30 mouse cellular contexts compared by ENCODE assay signal in the genomic region with DNA sequence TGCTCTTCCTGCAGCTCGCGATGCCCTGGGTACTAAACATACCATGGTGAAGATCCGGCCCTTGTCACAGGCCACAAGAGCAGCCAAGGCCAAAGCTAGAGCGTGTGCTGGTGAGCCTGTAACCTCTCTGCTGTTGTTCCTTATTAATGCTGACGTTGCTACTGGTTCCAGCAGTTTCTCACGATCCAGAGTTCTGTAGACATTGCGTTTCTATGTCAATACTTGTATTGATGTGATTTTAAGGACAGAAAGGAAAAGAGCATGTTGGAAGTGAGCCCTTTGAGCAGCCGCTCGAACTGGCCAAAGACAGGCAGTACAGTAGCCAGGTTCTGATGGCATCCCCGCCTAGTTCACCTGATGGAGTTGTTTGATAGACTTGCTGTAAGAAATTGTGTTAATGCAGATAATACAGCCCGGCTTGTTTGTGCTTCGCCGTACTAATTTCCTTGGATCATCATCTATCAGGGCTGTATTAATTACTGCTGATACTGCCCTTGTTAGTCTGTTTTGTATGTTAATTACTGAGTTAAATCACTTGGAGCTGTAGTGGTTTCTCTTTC. TPM values are rescaled to one million over a fixed set of nuclear protein-coding genes. Genes with fewer than 3 reads are reported as not detected.
A peak's percentile ranks its signal among the peaks of the same experiment; 100 is the strongest.
DNase-seq lines count a peak whose midpoint lies in the region; ATAC-seq and TF ChIP-seq lines count a peak whose summit lies in the region.
"Had no signal": no experiment of that assay in that cellular context is flagged by ENCODE, and none has a peak within 500 bp of the region (broad histone marks: within the 10 kb centered on the region; RNA-seq: fewer than 3 reads in every experiment).

No protein-coding gene starts in this region.

- ATAC-seq in heart, embryonic 13.5 days (ENCODE audit: extremely low read depth, insufficient number of reproducible peaks, low FRiP score, low TSS enrichment), result no peak
- ATAC-seq in erythroid progenitor cell, adult 5-6 weeks (replicated peaks; ENCODE audit: low FRiP score, poor library complexity, severe bottlenecking), result peak; percentile 72
- ATAC-seq in liver, embryonic 14.5 days (ENCODE audit: insufficient read depth), result peak; percentile 66
- ATAC-seq in granulocyte monocyte progenitor cell, adult 5-6 weeks (replicated peaks; ENCODE audit: poor library complexity, severe bottlenecking), result no peak
- ATAC-seq: forebrain, embryonic 14.5 days; intestine, embryonic 16.5 days; midbrain, embryonic 15.5 days had no signal

- peaks cover 17% of the 10 kb centered on the region for H3K4me1 ChIP-seq in heart, embryonic 13.5 days
- peaks cover 16 to 24% of the 10 kb centered on the region in 2 experiments for H3K4me1 ChIP-seq in liver, embryonic 14.5 days (replicated peaks; ENCODE audit: control insufficient read depth in 2 of 2, insufficient read depth in 2 of 2, low read length in 1 of 2)
- H3K4me1 ChIP-seq: embryonic facial prominence, embryonic 15.5 days; hindbrain, embryonic 13.5 days; limb, embryonic 12.5 days; midbrain, embryonic 10.5 days; midbrain, embryonic 15.5 days had no signal

- no peaks in the 10 kb centered on the region for H3K27me3 ChIP-seq in heart, embryonic 13.5 days (replicated peaks)
- H3K27me3 ChIP-seq in liver, embryonic 14.5 days (ENCODE audit: control insufficient read depth, insufficient read depth, low read length), result no peaks in the 10 kb centered on the region
- H3K27me3 ChIP-seq: embryonic facial prominence, embryonic 15.5 days; hindbrain, embryonic 13.5 days; limb, embryonic 12.5 days; midbrain, embryonic 15.5 days; stomach, embryonic 15.5 days had no signal

- H3K9ac ChIP-seq in heart, embryonic 13.5 days, result no peak overlapping the region
- peak overlapping the region; percentile 37 for H3K9ac ChIP-seq in liver, embryonic 14.5 days (replicated peaks)
- H3K9ac ChIP-seq: embryonic facial prominence, embryonic 15.5 days; hindbrain, embryonic 13.5 days; limb, embryonic 12.5 days; midbrain, embryonic 15.5 days; stomach, embryonic 15.5 days had no signal

- WGBS in heart, embryonic 13.5 days, result 87% methylated on average over 13 of the region's 13 CpGs
- 58% methylated on average over 13 of the region's 13 CpGs for WGBS in liver, embryonic 14.5 days (ENCODE audit: insufficient replicate concordance)

- TF ChIP-seq EP300 in liver, embryonic 14.5 days (IDR thresholded peaks at IDR 0.05; ENCODE audit: low read depth), result peak; percentile 52

- H3K4me2 ChIP-seq in heart, embryonic 13.5 days, result 0 out of 2 replicates have a peak overlapping the region, but pooled peaks have one; percentile 9
- H3K4me2 ChIP-seq in liver, embryonic 14.5 days (ENCODE audit: low read depth), result peak overlapping the region; percentile 48
- H3K4me2 ChIP-seq: embryonic facial prominence, embryonic 15.5 days; hindbrain, embryonic 13.5 days; limb, embryonic 12.5 days; midbrain, embryonic 15.5 days; stomach, embryonic 15.5 days had no signal

- H3K27ac ChIP-seq in heart, embryonic 13.5 days (replicated peaks), result no peak overlapping the region
- peak overlapping the region; percentile 84 for H3K27ac ChIP-seq in liver, embryonic 14.5 days
- H3K27ac ChIP-seq: embryonic facial prominence, embryonic 10.5 days; embryonic facial prominence, embryonic 15.5 days; hindbrain, embryonic 13.5 days; limb, embryonic 12.5 days; macrophage; midbrain, embryonic 10.5 days; midbrain, embryonic 15.5 days; stomach, embryonic 15.5 days had no signal

- DNase-seq in heart, adult 9 months (ENCODE audit: low spot score in 2 of 2), result no peak
- peak; percentile 19 to 36 (median 33) for DNase-seq in liver, embryonic 14.5 days (ENCODE audit: low read depth in 3 of 3, low spot score in 3 of 3)
- no peak for DNase-seq in adrenal gland, postnatal 10 days
- DNase-seq in layer of hippocampus, adult 11-12 months (ENCODE audit: low spot score), result no peak
- DNase-seq: adrenal gland, postnatal 36 days; cerebellum, adult 11 months; cerebellum, adult 9-11 months; gastrocnemius, postnatal 25 days; heart, adult 18-20 months; heart, postnatal 4 days; kidney, adult 9 months; kidney, postnatal 14 days; lung, adult 2 months; lung, postnatal 10 days; right cerebral cortex, postnatal 25 days had no signal

- H3K9me3 ChIP-seq in heart, embryonic 13.5 days, result no peaks in the 10 kb centered on the region
- H3K9me3 ChIP-seq in liver, embryonic 14.5 days (ENCODE audit: control insufficient read depth, low read length), result no peaks in the 10 kb centered on the region
- H3K9me3 ChIP-seq: embryonic facial prominence, embryonic 10.5 days; embryonic facial prominence, embryonic 15.5 days; hindbrain, embryonic 13.5 days; limb, embryonic 12.5 days; midbrain, embryonic 10.5 days; midbrain, embryonic 15.5 days; stomach, embryonic 15.5 days had no signal

- H3K4me3 ChIP-seq in heart, embryonic 13.5 days, result no peak overlapping the region
- no peak overlapping the region; a peak in 2 of 4 replicates for H3K4me3 ChIP-seq in liver, embryonic 14.5 days (ENCODE audit: insufficient read depth in 1 of 2, low read depth in 2 of 2, low read length in 2 of 2)
- H3K4me3 ChIP-seq: embryonic facial prominence, embryonic 10.5 days; embryonic facial prominence, embryonic 15.5 days; hindbrain, embryonic 13.5 days; limb, embryonic 12.5 days; midbrain, embryonic 10.5 days; midbrain, embryonic 15.5 days; stomach, embryonic 15.5 days had no signal

- no peak for TF ChIP-seq CTCF in liver, embryonic 14.5 days (IDR thresholded peaks at IDR 0.05; ENCODE audit: low read depth)

- H3K36me3 ChIP-seq in heart, embryonic 13.5 days, result peaks cover 28% of the 10 kb centered on the region
- peaks cover 2% of the 10 kb centered on the region for H3K36me3 ChIP-seq in liver, embryonic 14.5 days (replicated peaks; ENCODE audit: control insufficient read depth, insufficient read depth, low read depth)
- H3K36me3 ChIP-seq: midbrain, embryonic 15.5 days had no signal

RNA-seq across cellular contexts. Expression of a gene that starts 29.7 kb away (rescaled TPM):
- polyA plus RNA-seq in heart, embryonic 13.5 days (2015; fragmentation: Nextera tagmentation; extraction: Ambion mirVana), result 0.12 and 0.27 TPM in 2 replicates
- total RNA-seq in erythroid progenitor cell, adult 5-6 weeks (2015; ENCODE audit: low replicate concordance), result not detected in 2 replicates
- not detected in 2 replicates for total RNA-seq in erythroid progenitor cell, adult 5-6 weeks (2017; ENCODE audit: low replicate concordance)
- polyA plus RNA-seq in liver, embryonic 14.5 days (2012; rRNA removed), result 0.03 and 0.06 TPM in 2 replicates
- 0.05 and 0.06 TPM in 2 replicates for polyA plus RNA-seq in liver, embryonic 14.5 days (2014; fragmentation: Nextera tagmentation; extraction: Ambion mirVana)
- not detected in 2 replicates for total RNA-seq in granulocyte monocyte progenitor cell, adult 5-6 weeks (2014; fragmentation: Nextera tagmentation)
- not detected in 2 replicates for total RNA-seq in granulocyte monocyte progenitor cell, adult 5-6 weeks (2017)
- 1 to 10 TPM; 1.8 to 2.7 TPM for total RNA-seq in adrenal gland, postnatal 10 days (2021)
- total RNA-seq: common myeloid progenitor, adult 5-6 weeks; neutrophil, adult 5-6 weeks had no signal
- polyA plus RNA-seq: macrophage had no signal

Comparison
In these comparisons a context has a peak if more than half of its experiments do, and no peak if none do; other contexts are left out.
1. ATAC-seq: peak in erythroid progenitor cell, adult 5-6 weeks (single experiment) and liver, embryonic 14.5 days (single experiment); none in heart, embryonic 13.5 days (single experiment) and granulocyte monocyte progenitor cell, adult 5-6 weeks (single experiment).
2. DNase-seq: peak in liver, embryonic 14.5 days (3 of 3); none in heart, adult 9 months (0 of 2), adrenal gland, postnatal 10 days (single experiment) and layer of hippocampus, adult 11-12 months (single experiment).